Mouse (Mus musculus) G1E-ER4 (cell line): ENCODE data around the gene Adat1. TPM values are rescaled to one million over a fixed set of nuclear protein-coding genes. Genes with fewer than 3 reads are reported as not detected.

ENCODE experiments used
- GATA1 ChIP-seq: IDR thresholded peaks from one replicate; pipeline ENCODE4 v1.8.0; 2012; ENCODE audit warnings: low read length, inconsistent platforms
- polyA plus RNA-seq: library from polyadenylated mRNA; stranded (reverse); fragments of >175 nt; gene quantifications from 2 replicates; pipeline ENCODE4 v1.2.3, GENCODE M21; 2012

Gene Adat1
- polyA plus RNA-seq, 1 experiment, result 1.1 TPM

GRCm38 (mm10) chr8:111982116-111982515 is 10.0 kb downstream of the Adat1 start:
- no peak for TF ChIP-seq GATA1

DNA sequence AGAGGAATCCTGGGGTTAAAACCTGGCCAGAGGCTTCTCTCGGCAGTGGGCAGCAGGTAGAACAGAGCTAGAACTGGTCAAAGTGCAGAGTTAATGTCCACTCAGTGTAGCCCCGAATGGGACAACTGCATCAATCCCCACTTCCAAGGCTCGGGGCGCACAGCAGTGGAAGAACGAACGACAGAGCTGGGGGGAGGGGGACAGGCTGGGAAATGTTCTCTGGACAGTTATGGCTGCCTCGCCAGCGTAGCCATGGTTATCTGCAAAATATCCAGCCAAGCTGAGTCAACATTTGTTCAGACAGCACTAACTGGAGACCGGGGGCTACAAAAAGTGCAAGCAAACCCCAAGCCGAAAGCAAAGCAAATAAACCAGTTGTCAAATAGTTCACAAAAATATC is 14.0 kb downstream of the Adat1 start:
- no peak for TF ChIP-seq GATA1

GRCm38 (mm10) chr8:111976326-111976725 is 15.8 kb downstream of the Adat1 start:
- TF ChIP-seq GATA1, result no peak

- no peak for TF ChIP-seq GATA1
These were observed 16.4 kb downstream of the Adat1 start for GRCm38 (mm10) chr8:111975706-111976105.

- no peak for TF ChIP-seq GATA1
These were observed 18.0 kb downstream of the Adat1 start for GRCm38 (mm10) chr8:111974138-111974537.

- TF ChIP-seq GATA1, result no peak
These were observed 23.1 kb downstream of the Adat1 start for GRCm38 (mm10) chr8:111968991-111969390.

DNA sequence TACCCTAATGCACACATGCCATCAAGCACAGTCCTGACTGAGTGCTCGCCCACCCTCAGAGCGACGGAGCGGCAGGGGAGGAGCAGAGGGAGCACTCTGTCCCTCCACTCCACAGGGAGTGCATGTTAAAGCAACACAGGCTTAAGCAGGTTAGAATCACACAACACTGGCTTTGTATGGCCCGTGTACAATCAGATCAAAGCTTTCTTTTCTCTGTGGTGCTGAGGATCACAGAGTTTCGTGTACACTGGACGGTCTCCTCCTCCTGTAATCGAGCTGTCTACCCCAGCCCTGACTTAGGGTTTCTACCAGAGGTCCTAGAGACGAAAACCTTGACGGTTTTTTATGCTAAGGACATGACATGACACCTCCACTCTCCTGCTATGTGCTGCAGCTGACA is 23.6 kb downstream of the Adat1 start:
- TF ChIP-seq GATA1, result no peak

DNA sequence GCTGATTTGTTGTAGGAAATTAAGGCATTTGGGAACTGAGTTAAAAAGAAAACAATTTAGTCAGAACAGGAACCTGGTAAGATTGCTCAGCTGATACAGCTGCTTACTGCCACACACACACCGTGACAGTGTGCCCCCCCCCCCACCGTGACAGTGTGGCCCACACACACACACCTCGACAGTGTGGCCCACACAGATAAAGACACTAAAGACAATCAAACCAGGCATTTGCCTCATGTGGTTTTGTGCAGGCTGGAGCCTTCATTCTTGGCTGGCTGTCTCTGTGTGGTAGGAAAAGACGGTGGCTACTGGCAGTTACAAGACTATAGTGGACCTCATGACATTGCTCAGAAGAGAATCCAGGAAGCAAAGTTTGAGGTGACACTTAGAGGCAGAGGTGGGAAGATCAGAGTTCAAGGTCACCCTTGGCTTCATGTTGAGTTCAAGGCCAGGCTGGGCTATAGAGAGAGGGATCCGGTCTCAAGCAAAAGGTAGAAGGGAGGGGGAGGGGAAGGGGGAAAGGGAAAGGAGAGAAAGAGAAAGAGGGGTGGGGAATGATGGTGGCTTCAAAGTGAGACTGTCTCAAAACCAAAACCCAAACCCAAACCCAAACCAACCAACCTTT is 24.7 kb downstream of the Adat1 start:
- peak; percentile 49 for TF ChIP-seq GATA1

DNA sequence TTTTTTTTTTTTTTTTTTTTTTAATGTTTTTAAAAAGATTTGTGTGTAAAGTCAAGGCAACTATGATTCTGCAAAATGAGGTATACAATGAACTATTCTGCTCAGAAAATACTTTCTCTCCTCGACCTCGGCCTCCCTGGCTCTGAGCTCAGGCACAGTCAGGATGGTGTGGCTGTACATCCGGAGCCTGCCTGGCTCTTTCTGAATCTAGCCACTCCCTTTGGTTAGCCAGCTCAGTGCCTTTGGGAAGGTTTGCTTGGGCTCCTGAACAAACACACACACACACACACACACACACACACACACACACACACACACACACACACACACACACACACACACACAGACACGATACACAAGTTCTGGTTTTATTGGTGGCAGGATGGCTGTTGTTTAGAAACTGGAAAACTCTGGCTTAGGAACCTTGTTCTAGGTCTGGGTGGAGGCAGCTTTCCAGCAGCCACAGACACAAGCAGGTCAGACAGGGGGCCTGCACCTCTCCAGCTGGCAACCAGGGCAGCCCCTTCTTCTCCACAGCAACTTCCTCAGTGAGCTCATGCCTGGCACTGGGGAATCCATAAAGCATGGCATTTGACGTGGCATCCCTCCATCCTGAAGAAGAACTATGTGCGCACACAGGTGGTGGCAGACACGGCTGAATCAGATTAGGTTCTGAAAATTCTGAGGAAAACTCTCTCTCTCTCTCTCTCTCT is 27.1 kb downstream of the Adat1 start:
- no peak for TF ChIP-seq GATA1

- no peak for TF ChIP-seq GATA1
These were observed 27.8 kb downstream of the Adat1 start for GRCm38 (mm10) chr8:111964351-111964750.

DNA sequence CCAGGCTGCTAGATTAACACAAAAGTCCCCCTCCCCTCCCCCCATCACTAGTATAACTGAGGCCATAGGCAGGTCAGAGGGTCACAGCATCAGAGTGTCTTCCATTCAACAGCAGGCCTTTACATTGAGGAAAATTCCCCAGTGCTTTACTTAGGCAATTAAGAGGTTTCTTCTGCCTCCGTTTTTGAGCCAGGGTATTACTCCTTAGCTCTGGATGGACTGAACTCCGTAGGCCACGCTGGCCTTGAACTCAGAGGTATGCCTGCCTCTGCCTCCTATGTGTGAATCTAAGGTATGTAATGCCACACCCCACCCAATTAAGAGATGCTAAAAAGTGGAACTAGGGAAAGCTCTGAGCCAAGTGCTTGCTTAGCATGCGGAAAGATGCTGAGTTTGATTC is 28.6 kb downstream of the Adat1 start:
- TF ChIP-seq GATA1, result no peak

GRCm38 (mm10) chr8:111963091-111963490 is 29.0 kb downstream of the Adat1 start:
- TF ChIP-seq GATA1, result no peak

GRCm38 (mm10) chr8:111962589-111962988 is 29.5 kb downstream of the Adat1 start:
- TF ChIP-seq GATA1, result no peak

- no peak for TF ChIP-seq GATA1
These were observed 30.8 kb downstream of the Adat1 start for GRCm38 (mm10) chr8:111961330-111961729.

GRCm38 (mm10) chr8:111960591-111961321 is 31.3 kb downstream of the Adat1 start:
- no peak for TF ChIP-seq GATA1

- no peak for TF ChIP-seq GATA1
These were observed 34.9 kb downstream of the Adat1 start for GRCm38 (mm10) chr8:111957231-111957630.
